In the genomic region with DNA sequence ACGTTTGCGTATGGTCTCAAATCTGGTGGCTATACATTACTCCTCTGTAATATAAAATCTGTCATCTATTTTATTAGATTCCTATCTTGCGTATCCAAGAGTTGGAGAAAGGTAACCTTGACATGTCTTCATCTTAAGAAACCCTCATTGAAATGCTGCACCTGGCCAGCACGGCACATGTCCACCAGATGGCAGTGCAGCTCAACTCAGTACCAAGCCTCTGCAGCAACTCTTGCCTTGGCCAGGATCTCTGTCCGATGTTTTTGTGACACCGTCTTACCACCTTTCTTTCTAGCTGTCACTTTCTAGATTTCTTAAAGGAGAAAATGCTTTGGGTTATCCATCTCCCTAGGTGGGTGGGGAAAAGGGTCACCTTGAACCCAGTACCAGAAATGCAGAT, we compare ENCODE assay signal across 9 mouse cellular contexts.
DNase-seq lines count a peak whose midpoint lies in the region; ATAC-seq and TF ChIP-seq lines count a peak whose summit lies in the region.
"Had no signal": no experiment of that assay in that cellular context is flagged by ENCODE, and none has a peak within 500 bp of the region (broad histone marks: within the 10 kb centered on the region; RNA-seq: fewer than 3 reads in every experiment).

No protein-coding gene starts in this region.

- H3K4me1 ChIP-seq in hindbrain, postnatal 0 days (ENCODE audit: insufficient read depth, low read length), result no peaks in the 10 kb centered on the region
- H3K4me1 ChIP-seq: liver, embryonic 15.5 days had no signal

- WGBS in hindbrain, postnatal 0 days, result 27% methylated on average over 6 of the region's 6 CpGs

- ATAC-seq in frontal cortex, adult (ENCODE audit: low TSS enrichment), result peak; percentile 90
- peak; percentile 84 for ATAC-seq in hindbrain, postnatal 0 days

- H3K9ac ChIP-seq in hindbrain, postnatal 0 days (replicated peaks; ENCODE audit: low read length), result no peak overlapping the region
- H3K9ac ChIP-seq: liver, embryonic 15.5 days had no signal

- H3K27me3 ChIP-seq in hindbrain, postnatal 0 days (ENCODE audit: insufficient read depth, low read length), result no peaks in the 10 kb centered on the region
- H3K27me3 ChIP-seq: liver, embryonic 15.5 days had no signal

- DNase-seq in Muller cell, postnatal 12 days (ENCODE audit: inconsistent ontology term), result peak; percentile 33
- peak; percentile 82 to 86 for DNase-seq in cerebellum, adult 18-20 months
- peak; percentile 87 for DNase-seq in hindbrain, postnatal 0 days (ENCODE audit: low spot score)
- peak; percentile 56 to 65 for DNase-seq in layer of hippocampus, postnatal 36 days
- DNase-seq in mesoderm, embryonic 11.5 days (ENCODE audit: low read depth, low spot score), result peak; percentile 81
- peak; percentile 71 for DNase-seq in right cerebral cortex, postnatal 25 days
- DNase-seq in urinary bladder, postnatal 4 days (ENCODE audit: low spot score in 2 of 2), result peak; percentile 64 to 78

- no peaks in the 10 kb centered on the region for H3K9me3 ChIP-seq in hindbrain, postnatal 0 days (ENCODE audit: low read length)
- H3K9me3 ChIP-seq: liver, embryonic 15.5 days had no signal

- H3K4me2 ChIP-seq in hindbrain, postnatal 0 days (ENCODE audit: low read depth, low read length), result no peak overlapping the region
- H3K4me2 ChIP-seq: liver, embryonic 15.5 days had no signal

- no peak overlapping the region for H3K4me3 ChIP-seq in hindbrain, postnatal 0 days (ENCODE audit: low read length)
- H3K4me3 ChIP-seq: liver, embryonic 15.5 days had no signal

- peak; percentile 94 for TF ChIP-seq CTCF in hindbrain, postnatal 0 days (IDR thresholded peaks at IDR 0.05; ENCODE audit: low read depth)

- no peaks in the 10 kb centered on the region for H3K36me3 ChIP-seq in hindbrain, postnatal 0 days (ENCODE audit: insufficient read depth, low read length)
- H3K36me3 ChIP-seq: liver, embryonic 15.5 days had no signal

- H3K27ac ChIP-seq in hindbrain, postnatal 0 days, result no peak overlapping the region
- H3K27ac ChIP-seq: liver, embryonic 15.5 days had no signal

Comparison
In these comparisons a context has a peak if more than half of its experiments do, and no peak if none do; other contexts are left out.
1. DNase-seq: peak in every context shown above with its lines; median percentile 87 in hindbrain, postnatal 0 days; 84 in cerebellum, adult 18-20 months; 81 in mesoderm, embryonic 11.5 days; 71 in right cerebral cortex, postnatal 25 days; 71 in urinary bladder, postnatal 4 days; 60 in layer of hippocampus, postnatal 36 days; 33 in Muller cell, postnatal 12 days.